Mouse (Mus musculus): ENCODE data around the gene Bhlhe23. TPM values are rescaled to one million over a fixed set of nuclear protein-coding genes. Genes with fewer than 3 reads are reported as not detected.

Gene Bhlhe23
- not detected in 2 replicates for polyA plus RNA-seq (2015; fragmentation: Nextera tagmentation; extraction: Ambion mirVana)

DNA sequence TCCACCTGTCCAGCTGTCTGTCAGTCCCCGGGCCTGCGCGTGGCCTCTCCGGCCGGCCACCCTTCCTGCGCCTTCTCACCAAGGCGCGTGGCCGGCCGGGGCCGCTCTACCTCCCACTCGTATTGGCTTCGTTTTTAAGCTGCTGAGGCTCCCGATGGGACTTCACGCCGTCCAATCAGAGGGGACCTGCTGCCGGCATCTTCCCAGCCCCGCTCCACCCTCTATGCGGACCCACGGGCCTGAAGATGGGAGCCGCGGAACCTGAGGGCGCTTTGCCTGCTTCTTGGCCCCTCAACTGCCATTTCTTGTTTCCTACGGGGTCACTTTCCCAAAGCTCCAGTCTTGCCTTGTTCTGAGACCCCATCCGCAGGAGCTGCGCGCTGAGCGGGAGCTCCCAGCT lies at the start of gene Bhlhe23:
Gene Bhlhe23 (minus strand): TSS at position 108 of the 400 bp plus-strand sequence.
- Histone ChIP-seq H3K4me1 (ENCODE audit: control insufficient read depth, low read depth, low read length) (no peaks in the 10 kb centered on the region), H3K36me3 (ENCODE audit: control insufficient read depth, insufficient read depth) (no peaks in the 10 kb centered on the region), H3K9me3 (replicated peaks; ENCODE audit: control insufficient read depth, low read length) (no peaks in the 10 kb centered on the region), H3K27ac (ENCODE audit: low read length) (no peak within 1 kb of the TSS), H3K4me3 (ENCODE audit: low read depth, low read length) (no peak within 1 kb of the TSS), H3K9ac (ENCODE audit: low read depth, low read length) (no peak within 1 kb of the TSS), H3K27me3 (ENCODE audit: control insufficient read depth, insufficient read depth, low read depth, low read length) (peaks cover 62% of the 10 kb centered on the region), H3K4me2 (ENCODE audit: low read depth, low read length) (no peak within 1 kb of the TSS)
- WGBS (ENCODE audit: insufficient replicate concordance), result 4% methylated on average over 28 of the region's 28 CpGs
- no peak for ATAC-seq (ENCODE audit: low read depth)

DNA sequence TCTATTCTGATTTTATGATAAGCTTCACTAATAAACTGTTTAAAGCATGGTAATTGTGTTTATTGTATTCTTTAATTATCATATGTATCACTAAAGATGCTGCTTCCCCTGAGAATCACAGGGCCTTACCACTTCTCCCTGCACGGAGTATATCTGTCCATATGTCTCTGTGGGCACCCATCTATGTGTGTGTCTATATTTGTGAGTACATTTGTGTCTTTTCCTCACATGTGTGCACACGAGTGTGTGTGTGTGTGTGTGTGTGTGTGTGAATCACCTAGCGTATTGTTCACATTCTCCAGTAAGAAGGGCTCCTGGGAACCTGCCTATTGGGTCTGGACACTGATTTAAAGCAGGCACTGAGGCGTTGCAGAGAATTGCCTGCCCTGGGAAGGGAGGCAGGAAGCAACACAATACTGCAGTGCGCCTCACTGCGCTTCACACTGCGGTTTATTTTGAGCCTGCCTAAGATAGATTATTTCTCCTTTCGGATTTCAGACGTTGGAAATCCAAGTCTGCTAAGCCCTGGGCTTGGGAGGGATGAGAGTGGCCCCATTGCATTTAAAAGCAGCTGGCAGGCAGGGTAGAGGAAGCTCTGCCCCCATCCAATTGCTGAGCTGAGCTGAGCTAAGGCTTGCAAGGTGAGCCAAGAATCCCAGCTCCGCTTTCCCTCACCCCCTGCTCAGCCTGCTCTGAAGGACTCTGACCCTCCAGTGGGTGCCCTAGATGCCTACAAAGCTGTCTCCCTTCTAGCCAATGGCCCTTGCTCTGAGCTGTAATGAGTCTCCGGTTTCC lies 48.6 kb upstream of the Bhlhe23 start:
- Histone ChIP-seq H3K36me3 (ENCODE audit: control insufficient read depth, insufficient read depth) (no peaks in the 10 kb centered on the region), H3K4me3 (ENCODE audit: low read depth, low read length) (no peak overlapping the region), H3K4me2 (ENCODE audit: low read depth, low read length) (no peak overlapping the region), H3K9ac (ENCODE audit: low read depth, low read length) (no peak overlapping the region), H3K4me1 (ENCODE audit: control insufficient read depth, low read depth, low read length) (no peaks in the 10 kb centered on the region), H3K9me3 (replicated peaks; ENCODE audit: control insufficient read depth, low read length) (no peaks in the 10 kb centered on the region), H3K27me3 (ENCODE audit: control insufficient read depth, insufficient read depth, low read depth, low read length) (no peaks in the 10 kb centered on the region), H3K27ac (ENCODE audit: low read length) (no peak overlapping the region)
- ATAC-seq (ENCODE audit: low read depth), result no peak
- WGBS (ENCODE audit: insufficient replicate concordance), result 33% methylated on average over 11 of the region's 11 CpGs

DNA sequence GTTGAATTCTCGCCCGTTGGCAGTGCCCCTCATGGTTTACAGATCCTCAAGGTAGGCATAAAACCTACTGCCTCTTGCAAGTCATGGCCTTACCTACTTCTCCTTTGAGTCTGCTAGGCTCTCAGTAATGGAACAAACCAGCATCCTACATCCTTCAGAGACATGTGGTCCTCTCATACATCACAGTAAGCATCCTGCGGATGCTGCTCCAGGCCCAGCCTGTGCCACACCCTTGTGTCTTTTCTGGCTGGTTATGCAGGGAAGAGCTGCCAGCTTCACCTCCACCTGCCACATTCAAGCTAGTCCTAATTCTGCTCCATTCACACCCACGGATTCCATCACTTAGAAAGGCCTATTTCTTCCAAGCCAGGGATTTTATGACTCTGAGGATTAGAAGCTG lies 48.0 kb upstream of the Bhlhe23 start:
- H3K36me3 ChIP-seq (ENCODE audit: control insufficient read depth, insufficient read depth), result no peaks in the 10 kb centered on the region
- WGBS (ENCODE audit: insufficient replicate concordance), result 56% methylated on average over 4 of the region's 4 CpGs
- H3K4me1 ChIP-seq (ENCODE audit: control insufficient read depth, low read depth, low read length), result no peaks in the 10 kb centered on the region
- H3K27me3 ChIP-seq (ENCODE audit: control insufficient read depth, insufficient read depth, low read depth, low read length), result no peaks in the 10 kb centered on the region
- no peak overlapping the region for H3K4me3 ChIP-seq (ENCODE audit: low read depth, low read length)
- H3K9me3 ChIP-seq (replicated peaks; ENCODE audit: control insufficient read depth, low read length), result no peaks in the 10 kb centered on the region
- no peak overlapping the region for H3K9ac ChIP-seq (ENCODE audit: low read depth, low read length)
- no peak overlapping the region for H3K27ac ChIP-seq (ENCODE audit: low read length)
- no peak for ATAC-seq (ENCODE audit: low read depth)
- H3K4me2 ChIP-seq (ENCODE audit: low read depth, low read length), result no peak overlapping the region

DNA sequence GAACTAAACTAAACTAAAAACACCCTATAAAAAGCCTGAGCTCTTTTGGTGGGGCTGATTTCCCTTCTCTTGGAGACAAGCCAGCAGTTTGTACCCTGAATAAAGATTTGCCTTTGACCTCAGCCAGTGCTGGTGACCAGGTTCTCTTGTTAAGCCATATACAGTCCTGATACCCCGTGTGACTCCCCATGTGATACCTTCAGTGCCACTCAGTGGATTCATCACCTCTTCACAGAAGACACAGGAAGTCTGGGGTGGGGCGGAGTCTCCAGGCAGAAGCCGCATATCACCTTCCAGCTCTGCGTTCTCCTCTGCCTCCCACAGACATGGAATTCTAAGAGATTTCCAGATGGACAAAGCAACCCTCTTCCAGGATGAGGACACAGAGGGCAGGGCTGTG lies 47.4 kb upstream of the Bhlhe23 start:
- no peak overlapping the region for H3K4me2 ChIP-seq (ENCODE audit: low read depth, low read length)
- H3K9me3 ChIP-seq (replicated peaks; ENCODE audit: control insufficient read depth, low read length), result no peaks in the 10 kb centered on the region
- ATAC-seq (ENCODE audit: low read depth), result no peak
- H3K9ac ChIP-seq (ENCODE audit: low read depth, low read length), result no peak overlapping the region
- 54% methylated on average over 4 of the region's 4 CpGs for WGBS (ENCODE audit: insufficient replicate concordance)
- no peaks in the 10 kb centered on the region for H3K27me3 ChIP-seq (ENCODE audit: control insufficient read depth, insufficient read depth, low read depth, low read length)
- H3K36me3 ChIP-seq (ENCODE audit: control insufficient read depth, insufficient read depth), result no peaks in the 10 kb centered on the region
- H3K27ac ChIP-seq (ENCODE audit: low read length), result no peak overlapping the region
- no peaks in the 10 kb centered on the region for H3K4me1 ChIP-seq (ENCODE audit: control insufficient read depth, low read depth, low read length)
- H3K4me3 ChIP-seq (ENCODE audit: low read depth, low read length), result no peak overlapping the region

DNA sequence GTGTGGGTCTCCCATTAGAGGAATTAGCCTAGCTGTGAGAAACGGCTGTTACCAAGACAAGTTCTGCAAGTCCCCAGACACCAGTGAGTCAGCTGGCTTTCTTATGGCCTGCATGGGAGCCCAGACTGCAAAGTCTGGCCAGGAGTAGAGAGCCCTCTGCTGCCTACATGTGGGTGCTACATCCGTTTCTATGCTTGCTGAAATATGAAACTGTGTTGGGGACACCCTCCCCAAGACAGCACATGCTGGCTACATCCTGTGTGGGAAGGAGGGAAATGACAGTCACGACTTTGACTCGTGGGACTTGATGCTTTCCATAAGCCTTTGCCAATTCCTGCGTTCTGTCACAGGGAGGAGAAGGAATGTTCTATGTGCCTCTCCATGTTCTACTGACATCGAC lies 45.8 kb upstream of the Bhlhe23 start:
- no peak for ATAC-seq (ENCODE audit: low read depth)
- 21% methylated on average over 6 of the region's 6 CpGs for WGBS (ENCODE audit: insufficient replicate concordance)

DNA sequence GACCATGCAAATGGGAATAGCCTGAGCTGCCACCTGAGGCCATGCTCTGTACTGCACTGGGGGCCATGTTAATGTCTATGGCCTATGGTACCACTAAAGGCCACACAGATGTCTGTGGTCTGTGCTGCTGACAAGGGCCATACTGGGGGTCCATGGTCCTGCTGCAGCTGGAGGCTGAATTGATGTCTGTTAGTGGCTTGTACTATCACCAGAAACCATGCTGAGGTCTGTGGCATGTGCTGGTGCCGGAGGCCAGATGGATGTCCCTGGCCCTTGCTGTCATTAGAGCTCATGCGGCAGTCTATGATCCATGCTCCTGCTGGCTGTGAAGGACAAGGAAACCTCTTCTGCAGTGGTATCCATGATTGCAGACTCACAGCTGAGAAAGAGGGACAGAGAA lies 42.8 kb upstream of the Bhlhe23 start:
- H3K9ac ChIP-seq (ENCODE audit: low read depth, low read length), result no peak overlapping the region
- no peaks in the 10 kb centered on the region for H3K9me3 ChIP-seq (replicated peaks; ENCODE audit: control insufficient read depth, low read length)
- H3K36me3 ChIP-seq (ENCODE audit: control insufficient read depth, insufficient read depth), result no peaks in the 10 kb centered on the region
- no peak overlapping the region for H3K27ac ChIP-seq (ENCODE audit: low read length)
- ATAC-seq (ENCODE audit: low read depth), result no peak
- H3K4me3 ChIP-seq (ENCODE audit: low read depth, low read length), result no peak overlapping the region
- H3K4me2 ChIP-seq (ENCODE audit: low read depth, low read length), result no peak overlapping the region
- no peaks in the 10 kb centered on the region for H3K4me1 ChIP-seq (ENCODE audit: control insufficient read depth, low read depth, low read length)
- WGBS (ENCODE audit: insufficient replicate concordance), result 65% methylated on average over 2 of the region's 2 CpGs
- no peaks in the 10 kb centered on the region for H3K27me3 ChIP-seq (ENCODE audit: control insufficient read depth, insufficient read depth, low read depth, low read length)

More for the DNA sequence above, 45.8 kb upstream of the Bhlhe23 start:
- Histone ChIP-seq H3K9me3 (replicated peaks; ENCODE audit: control insufficient read depth, low read length) (no peaks in the 10 kb centered on the region), H3K9ac (ENCODE audit: low read depth, low read length) (no peak overlapping the region), H3K4me3 (ENCODE audit: low read depth, low read length) (no peak overlapping the region), H3K36me3 (ENCODE audit: control insufficient read depth, insufficient read depth) (no peaks in the 10 kb centered on the region), H3K27me3 (ENCODE audit: control insufficient read depth, insufficient read depth, low read depth, low read length) (no peaks in the 10 kb centered on the region), H3K4me1 (ENCODE audit: control insufficient read depth, low read depth, low read length) (no peaks in the 10 kb centered on the region), H3K4me2 (ENCODE audit: low read depth, low read length) (no peak overlapping the region), H3K27ac (ENCODE audit: low read length) (no peak overlapping the region)

DNA sequence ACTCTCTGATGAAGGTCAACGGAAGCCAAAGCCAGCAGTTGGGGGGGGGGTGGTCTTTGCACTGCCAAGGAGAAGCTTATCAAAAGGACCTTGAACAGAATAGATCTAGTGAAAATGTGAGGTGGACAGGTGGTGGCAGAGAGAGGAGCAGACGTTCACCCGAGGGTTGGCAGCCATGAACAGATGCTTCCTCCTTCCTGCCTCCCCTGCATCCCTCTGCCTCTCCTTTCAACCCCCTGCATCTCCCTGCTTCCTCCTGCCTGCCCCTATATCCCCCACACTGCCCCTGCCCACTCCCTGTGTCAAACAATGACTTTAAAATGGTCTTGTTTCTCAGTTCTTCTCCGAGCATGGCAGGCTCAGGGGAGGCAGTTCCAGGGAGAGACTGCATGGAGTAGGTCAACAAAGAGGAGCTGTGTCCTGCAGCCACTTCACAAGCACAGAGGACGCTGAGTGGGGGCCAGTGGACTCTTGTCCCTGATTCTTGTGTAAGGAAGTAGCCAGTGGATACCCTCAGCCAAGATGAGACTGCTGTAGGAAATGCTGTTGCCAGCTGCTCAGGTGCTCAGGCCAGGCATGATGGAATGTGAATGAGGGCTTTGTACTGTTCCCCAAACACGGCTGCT lies 39.9 kb upstream of the Bhlhe23 start:
- H3K4me2 ChIP-seq (ENCODE audit: low read depth, low read length), result no peak overlapping the region
- H3K4me3 ChIP-seq (ENCODE audit: low read depth, low read length), result no peak overlapping the region
- no peaks in the 10 kb centered on the region for H3K36me3 ChIP-seq (ENCODE audit: control insufficient read depth, insufficient read depth)
- 37% methylated on average over 6 of the region's 6 CpGs for WGBS (ENCODE audit: insufficient replicate concordance)
- ATAC-seq (ENCODE audit: low read depth), result no peak
- no peak overlapping the region for H3K27ac ChIP-seq (ENCODE audit: low read length)
- no peaks in the 10 kb centered on the region for H3K27me3 ChIP-seq (ENCODE audit: control insufficient read depth, insufficient read depth, low read depth, low read length)
- H3K4me1 ChIP-seq (ENCODE audit: control insufficient read depth, low read depth, low read length), result no peaks in the 10 kb centered on the region
- H3K9me3 ChIP-seq (replicated peaks; ENCODE audit: control insufficient read depth, low read length), result no peaks in the 10 kb centered on the region
- no peak overlapping the region for H3K9ac ChIP-seq (ENCODE audit: low read depth, low read length)

DNA sequence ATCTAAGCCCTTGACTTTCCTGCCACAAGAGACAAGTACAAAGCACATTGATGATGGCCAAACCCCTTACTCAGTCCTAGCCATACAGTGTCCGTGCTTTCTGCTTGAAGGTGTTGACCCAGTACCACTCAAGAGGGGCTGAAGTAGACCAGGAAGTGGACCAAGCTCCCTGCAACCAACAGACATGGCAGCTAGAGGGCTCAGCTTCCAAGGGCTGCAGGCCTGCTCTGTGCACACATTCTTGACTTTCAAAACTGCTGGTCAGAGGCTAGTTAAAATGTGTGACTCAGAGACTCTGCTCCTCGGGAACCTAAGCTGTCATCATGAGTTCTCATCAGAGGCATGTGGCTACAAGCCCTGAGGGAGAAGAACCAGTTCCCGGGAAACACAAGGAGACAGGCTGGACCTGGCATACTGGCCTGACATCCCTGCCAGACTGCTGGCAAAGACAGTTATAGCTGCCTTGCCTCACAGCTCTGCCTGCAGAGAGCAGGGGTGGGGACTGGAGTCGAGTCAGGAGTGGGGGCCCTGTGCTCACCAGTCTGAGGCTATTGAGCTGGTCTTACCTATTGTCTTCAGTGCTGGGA lies 37.4 kb upstream of the Bhlhe23 start:
- H3K9ac ChIP-seq (ENCODE audit: low read depth, low read length), result no peak overlapping the region
- H3K27me3 ChIP-seq (ENCODE audit: control insufficient read depth, insufficient read depth, low read depth, low read length), result no peaks in the 10 kb centered on the region
- no peaks in the 10 kb centered on the region for H3K4me1 ChIP-seq (ENCODE audit: control insufficient read depth, low read depth, low read length)
- no peak overlapping the region for H3K4me2 ChIP-seq (ENCODE audit: low read depth, low read length)
- H3K9me3 ChIP-seq (replicated peaks; ENCODE audit: control insufficient read depth, low read length), result no peaks in the 10 kb centered on the region
- H3K4me3 ChIP-seq (ENCODE audit: low read depth, low read length), result no peak overlapping the region
- 43% methylated on average over 4 of the region's 4 CpGs for WGBS (ENCODE audit: insufficient replicate concordance)
- no peak for ATAC-seq (ENCODE audit: low read depth)
- no peak overlapping the region for H3K27ac ChIP-seq (ENCODE audit: low read length)
- no peaks in the 10 kb centered on the region for H3K36me3 ChIP-seq (ENCODE audit: control insufficient read depth, insufficient read depth)

DNA sequence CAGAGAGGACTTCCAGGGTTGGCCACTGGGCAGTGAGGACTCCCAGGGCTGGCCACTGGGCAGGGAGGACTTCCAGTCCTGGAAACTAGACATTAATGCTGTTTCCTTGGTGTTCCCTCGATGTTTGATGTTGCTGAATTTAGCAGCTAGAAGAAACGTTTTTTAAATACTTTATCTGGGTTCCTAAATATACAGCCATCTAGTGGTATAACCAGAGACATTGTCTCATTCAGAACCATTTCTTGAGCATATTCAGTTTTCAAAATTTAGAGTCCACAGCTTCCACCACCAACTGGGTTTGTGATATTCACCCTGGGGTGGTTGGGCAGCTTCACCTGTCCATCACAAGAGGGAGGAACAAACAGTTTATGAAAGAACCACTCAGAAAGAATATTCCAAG lies 34.3 kb upstream of the Bhlhe23 start:
- Histone ChIP-seq H3K4me3 (ENCODE audit: low read depth, low read length) (no peak overlapping the region), H3K27ac (ENCODE audit: low read length) (no peak overlapping the region), H3K9me3 (replicated peaks; ENCODE audit: control insufficient read depth, low read length) (no peaks in the 10 kb centered on the region), H3K27me3 (ENCODE audit: control insufficient read depth, insufficient read depth, low read depth, low read length) (no peaks in the 10 kb centered on the region), H3K4me1 (ENCODE audit: control insufficient read depth, low read depth, low read length) (no peaks in the 10 kb centered on the region), H3K9ac (ENCODE audit: low read depth, low read length) (no peak overlapping the region), H3K4me2 (ENCODE audit: low read depth, low read length) (no peak overlapping the region), H3K36me3 (ENCODE audit: control insufficient read depth, insufficient read depth) (no peaks in the 10 kb centered on the region)
- ATAC-seq (ENCODE audit: low read depth), result no peak
- WGBS (ENCODE audit: insufficient replicate concordance), result 32% methylated on average over 2 of the region's 2 CpGs

Measured in liver, embryonic 16.5 days (tissue).